Mouse (Mus musculus): ENCODE measurements at regions not wholly inside any gene's neighbourhood (a gene's known extent, or its start where the extent isn't known, plus 50 kb on each side); places are given as distances from the start of the nearest gene placed in this dataset.

- no peaks in the 10 kb centered on the region for H3K9me3 ChIP-seq (replicated peaks; ENCODE audit: control insufficient read depth, low read length)
- no peak for ATAC-seq (ENCODE audit: insufficient read depth, low read depth)
- WGBS: 95% methylated on average over 2 of the region's 2 CpGs
These were observed 147.7 kb upstream of the Akirin2 start for GRCm38 (mm10) chr4:34403061-34403460.

GRCm38 (mm10) chr4:34407181-34407580 is 143.6 kb upstream of the Akirin2 start:
- no peak overlapping the region for H3K4me2 ChIP-seq (ENCODE audit: low read depth, low read length)
- H3K9me3 ChIP-seq (replicated peaks; ENCODE audit: control insufficient read depth, low read length): no peaks in the 10 kb centered on the region
- 74% methylated on average over 3 of the region's 3 CpGs for WGBS
- DNase-seq (ENCODE audit: low spot score) (no peak), ATAC-seq (ENCODE audit: insufficient read depth, low read depth) (no peak)
- H3K4me1 ChIP-seq (ENCODE audit: control insufficient read depth, insufficient read depth): no peaks in the 10 kb centered on the region
- TF ChIP-seq CTCF (IDR thresholded peaks at IDR 0.05; ENCODE audit: low read depth) (no peak), EP300 (IDR thresholded peaks at IDR 0.05; ENCODE audit: low read depth) (no peak)
- no peak overlapping the region for H3K27ac ChIP-seq (ENCODE audit: low read depth)
- no peak overlapping the region for H3K4me3 ChIP-seq (ENCODE audit: low read depth, low read length)
- no peaks in the 10 kb centered on the region for H3K36me3 ChIP-seq (replicated peaks; ENCODE audit: control insufficient read depth, insufficient read depth, low read length)
- no peak overlapping the region for H3K9ac ChIP-seq (replicated peaks; ENCODE audit: low read depth, low read length)
- no peaks in the 10 kb centered on the region for H3K27me3 ChIP-seq (ENCODE audit: control insufficient read depth, insufficient read depth, low read length)

More at GRCm38 (mm10) chr4:34403061-34403460, 147.7 kb upstream of the Akirin2 start:
- Histone ChIP-seq H3K4me2 (ENCODE audit: low read depth, low read length) (no peak overlapping the region), H3K27me3 (ENCODE audit: control insufficient read depth, insufficient read depth, low read length) (no peaks in the 10 kb centered on the region), H3K36me3 (replicated peaks; ENCODE audit: control insufficient read depth, insufficient read depth, low read length) (no peaks in the 10 kb centered on the region), H3K9ac (replicated peaks; ENCODE audit: low read depth, low read length) (no peak overlapping the region), H3K4me3 (ENCODE audit: low read depth, low read length) (no peak overlapping the region), H3K27ac (ENCODE audit: low read depth) (no peak overlapping the region), H3K4me1 (ENCODE audit: control insufficient read depth, insufficient read depth) (no peaks in the 10 kb centered on the region)
- TF ChIP-seq EP300 (IDR thresholded peaks at IDR 0.05; ENCODE audit: low read depth): no peak
- TF ChIP-seq CTCF (IDR thresholded peaks at IDR 0.05; ENCODE audit: low read depth): no peak
- DNase-seq (ENCODE audit: low spot score): no peak

GRCm38 (mm10) chr4:34420970-34421369 is 129.8 kb upstream of the Akirin2 start:
- no peaks in the 10 kb centered on the region for H3K27me3 ChIP-seq (ENCODE audit: control insufficient read depth, insufficient read depth, low read length)
- ATAC-seq (ENCODE audit: insufficient read depth, low read depth): no peak
- 77% methylated on average over 6 of the region's 6 CpGs for WGBS

GRCm38 (mm10) chr4:34424131-34424646 is 126.5 kb upstream of the Akirin2 start:
- no peak overlapping the region for H3K27ac ChIP-seq (ENCODE audit: low read depth)
- no peaks in the 10 kb centered on the region for H3K36me3 ChIP-seq (replicated peaks; ENCODE audit: control insufficient read depth, insufficient read depth, low read length)
- H3K27me3 ChIP-seq (ENCODE audit: control insufficient read depth, insufficient read depth, low read length): peaks cover 1% of the 10 kb centered on the region; the same call in 1 of the 2 replicates
- 20% methylated on average over 2 of the region's 2 CpGs for WGBS
- DNase-seq (ENCODE audit: low spot score) (no peak), ATAC-seq (ENCODE audit: insufficient read depth, low read depth) (no peak)
- no peaks in the 10 kb centered on the region for H3K9me3 ChIP-seq (replicated peaks; ENCODE audit: control insufficient read depth, low read length)
- TF ChIP-seq EP300 (IDR thresholded peaks at IDR 0.05; ENCODE audit: low read depth) (no peak), CTCF (IDR thresholded peaks at IDR 0.05; ENCODE audit: low read depth) (no peak)
- no peak overlapping the region for H3K9ac ChIP-seq (replicated peaks; ENCODE audit: low read depth, low read length)
- no peak overlapping the region for H3K4me2 ChIP-seq (ENCODE audit: low read depth, low read length)
- no peak overlapping the region for H3K4me3 ChIP-seq (ENCODE audit: low read depth, low read length)
- no peaks in the 10 kb centered on the region for H3K4me1 ChIP-seq (ENCODE audit: control insufficient read depth, insufficient read depth)

More at GRCm38 (mm10) chr4:34420970-34421369, 129.8 kb upstream of the Akirin2 start:
- no peak overlapping the region for H3K4me2 ChIP-seq (ENCODE audit: low read depth, low read length)
- TF ChIP-seq CTCF (IDR thresholded peaks at IDR 0.05; ENCODE audit: low read depth): no peak
- TF ChIP-seq EP300 (IDR thresholded peaks at IDR 0.05; ENCODE audit: low read depth): no peak
- H3K36me3 ChIP-seq (replicated peaks; ENCODE audit: control insufficient read depth, insufficient read depth, low read length): no peaks in the 10 kb centered on the region
- H3K4me3 ChIP-seq (ENCODE audit: low read depth, low read length): no peak overlapping the region
- H3K9me3 ChIP-seq (replicated peaks; ENCODE audit: control insufficient read depth, low read length): no peaks in the 10 kb centered on the region
- no peak overlapping the region for H3K27ac ChIP-seq (ENCODE audit: low read depth)
- H3K9ac ChIP-seq (replicated peaks; ENCODE audit: low read depth, low read length): no peak overlapping the region
- DNase-seq (ENCODE audit: low spot score): no peak
- H3K4me1 ChIP-seq (ENCODE audit: control insufficient read depth, insufficient read depth): no peaks in the 10 kb centered on the region

GRCm38 (mm10) chr4:34429003-34429402 is 121.7 kb upstream of the Akirin2 start:
- H3K9me3 ChIP-seq (replicated peaks; ENCODE audit: control insufficient read depth, low read length): no peaks in the 10 kb centered on the region
- no peak overlapping the region for H3K9ac ChIP-seq (replicated peaks; ENCODE audit: low read depth, low read length)

More at GRCm38 (mm10) chr4:34429003-34429402, 121.7 kb upstream of the Akirin2 start:
- TF ChIP-seq CTCF (IDR thresholded peaks at IDR 0.05; ENCODE audit: low read depth) (no peak), EP300 (IDR thresholded peaks at IDR 0.05; ENCODE audit: low read depth) (no peak)
- H3K4me2 ChIP-seq (ENCODE audit: low read depth, low read length): no peak overlapping the region
- H3K36me3 ChIP-seq (replicated peaks; ENCODE audit: control insufficient read depth, insufficient read depth, low read length): no peaks in the 10 kb centered on the region
- no peak overlapping the region for H3K4me3 ChIP-seq (ENCODE audit: low read depth, low read length)
- H3K4me1 ChIP-seq (ENCODE audit: control insufficient read depth, insufficient read depth): no peaks in the 10 kb centered on the region
- H3K27ac ChIP-seq (ENCODE audit: low read depth): no peak overlapping the region
- peaks cover 27% of the 10 kb centered on the region for H3K27me3 ChIP-seq (ENCODE audit: control insufficient read depth, insufficient read depth, low read length)
- ATAC-seq (ENCODE audit: insufficient read depth, low read depth): no peak
- 69% methylated on average over 4 of the region's 4 CpGs for WGBS
- no peak for DNase-seq (ENCODE audit: low spot score)
